Comparison of ENCODE assay signal across 10 mouse cellular contexts in the genomic region with DNA sequence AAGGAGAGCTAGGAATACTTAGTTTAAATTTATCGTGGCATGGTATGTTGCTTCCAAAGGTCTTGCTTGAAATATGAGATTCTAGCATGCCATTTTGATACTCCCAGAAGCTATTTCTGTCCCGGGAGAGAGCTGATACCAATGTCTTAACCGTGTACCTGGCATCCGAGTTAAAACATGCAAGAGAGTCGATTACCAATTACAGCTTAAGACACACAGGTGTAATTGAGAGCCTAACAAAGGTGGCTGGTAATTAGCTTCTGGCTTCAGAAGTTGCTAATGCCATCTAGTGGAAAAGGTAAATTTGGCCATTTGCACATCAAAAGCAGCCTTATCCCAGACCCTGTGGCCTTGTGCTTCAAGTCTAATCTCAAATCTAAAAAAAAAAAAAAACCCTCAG.
DNase-seq lines count a peak whose midpoint lies in the region; ATAC-seq and TF ChIP-seq lines count a peak whose summit lies in the region.
"Had no signal": no experiment of that assay in that cellular context is flagged by ENCODE, and none has a peak within 500 bp of the region (broad histone marks: within the 10 kb centered on the region; RNA-seq: fewer than 3 reads in every experiment).

No protein-coding gene starts in this region.

- ATAC-seq in kidney, embryonic 15.5 days (replicated peaks; ENCODE audit: low FRiP score), result peak; percentile 62

- peak; percentile 21 for DNase-seq in gastrocnemius, postnatal 25 days
- DNase-seq in gastrocnemius, adult 8-10 months (ENCODE audit: low spot score in 2 of 2), result no peak
- no peak for DNase-seq in kidney, postnatal 14 days
- peak; percentile 3 for DNase-seq in A20 (ENCODE audit: low read depth, low spot score)
- DNase-seq in brain, embryonic 14.5 days (ENCODE audit: low read depth), result peak; percentile 65
- DNase-seq in adrenal gland, postnatal 36 days, result no peak
- DNase-seq in embryo, embryonic 9.5 days (ENCODE audit: extremely low spot score), result no peak
- DNase-seq: adrenal gland, adult 2 months; kidney, adult 18-20 months had no signal

- WGBS in kidney, embryonic 15.5 days, result 11% methylated on average over 5 of the region's 5 CpGs

- H3K27ac ChIP-seq in kidney, embryonic 15.5 days, result no peak overlapping the region

- no peak overlapping the region for H3K9ac ChIP-seq in kidney, embryonic 15.5 days

- H3K4me1 ChIP-seq in kidney, embryonic 15.5 days, result peaks cover 10% of the 10 kb centered on the region; the same call in 1 of the 2 replicates

- no peak for TF ChIP-seq CTCF in brain, embryonic 14.5 days (IDR thresholded peaks at IDR 0.05; ENCODE audit: borderline replicate concordance, extremely low read depth, insufficient read depth, insufficient read length)

- H3K9me3 ChIP-seq in kidney, embryonic 15.5 days (replicated peaks), result no peaks in the 10 kb centered on the region

- H3K4me2 ChIP-seq in kidney, embryonic 15.5 days, result peak overlapping the region; percentile 14

- H3K36me3 ChIP-seq in kidney, embryonic 15.5 days, result no peaks in the 10 kb centered on the region

- no peak for TF ChIP-seq POLR2A in brain, embryonic 14.5 days (IDR thresholded peaks at IDR 0.05; ENCODE audit: borderline replicate concordance, extremely low read depth, insufficient read depth, insufficient read length, poor library complexity, severe bottlenecking)

- H3K4me3 ChIP-seq in kidney, embryonic 15.5 days (replicated peaks), result no peak overlapping the region

- H3K27me3 ChIP-seq in kidney, embryonic 15.5 days, result no peaks in the 10 kb centered on the region

Comparison
In these comparisons a context has a peak if more than half of its experiments do, and no peak if none do; other contexts are left out.
1. DNase-seq: peak in gastrocnemius, postnatal 25 days (single experiment), A20 (single experiment) and brain, embryonic 14.5 days (single experiment); none in gastrocnemius, adult 8-10 months (0 of 2), kidney, postnatal 14 days (single experiment), adrenal gland, postnatal 36 days (0 of 2) and embryo, embryonic 9.5 days (single experiment).